Mouse (Mus musculus) cerebellum, adult 9-10 months (tissue): ENCODE measurements around the gene Scube3.

ENCODE experiments used
- DNase-seq: peaks from one replicate; pipeline ENCODE4 v3.0.0; 2022

The Scube3 gene

GRCm38 (mm10) chr17:28141771-28142699, at the start of gene Scube3:
Scube3 (plus strand) TSS chr17:28142141.
- no peak for DNase-seq

GRCm38 (mm10) chr17:28092297-28092696, 49.6 kb upstream of the Scube3 start:
- no peak for DNase-seq

GRCm38 (mm10) chr17:28093837-28094236, 48.1 kb upstream of the Scube3 start:
- DNase-seq, result no peak

- DNase-seq, result no peak
Observed at GRCm38 (mm10) chr17:28096418-28096817, 45.5 kb upstream of the Scube3 start.

- DNase-seq, result no peak
Observed at GRCm38 (mm10) chr17:28097308-28097707, 44.6 kb upstream of the Scube3 start.

- no peak for DNase-seq
Observed at GRCm38 (mm10) chr17:28099086-28099485, 42.9 kb upstream of the Scube3 start.

GRCm38 (mm10) chr17:28100669-28101068, 41.3 kb upstream of the Scube3 start:
- DNase-seq, result no peak

GRCm38 (mm10) chr17:28101284-28101887, 40.6 kb upstream of the Scube3 start:
- no peak for DNase-seq

GRCm38 (mm10) chr17:28101902-28102319, 40.0 kb upstream of the Scube3 start:
- DNase-seq, result no peak

- no peak for DNase-seq
Observed at GRCm38 (mm10) chr17:28104416-28104815, 37.5 kb upstream of the Scube3 start.

- no peak for DNase-seq
Observed at GRCm38 (mm10) chr17:28106352-28106751, 35.6 kb upstream of the Scube3 start.

GRCm38 (mm10) chr17:28107275-28107674, 34.7 kb upstream of the Scube3 start:
- no peak for DNase-seq

- no peak for DNase-seq
Observed at GRCm38 (mm10) chr17:28112266-28112665, 29.7 kb upstream of the Scube3 start.

GRCm38 (mm10) chr17:28116335-28116734, 25.6 kb upstream of the Scube3 start:
- no peak for DNase-seq

- DNase-seq, result peak; percentile 34
Observed at GRCm38 (mm10) chr17:28117451-28118209, 24.3 kb upstream of the Scube3 start.

- no peak for DNase-seq
Observed at GRCm38 (mm10) chr17:28120460-28120859, 21.5 kb upstream of the Scube3 start.

GRCm38 (mm10) chr17:28122949-28123348, 19.0 kb upstream of the Scube3 start:
- no peak for DNase-seq

GRCm38 (mm10) chr17:28123627-28124026, 18.3 kb upstream of the Scube3 start:
- DNase-seq, result no peak

GRCm38 (mm10) chr17:28124368-28124767, 17.6 kb upstream of the Scube3 start:
- no peak for DNase-seq

- no peak for DNase-seq
Observed at GRCm38 (mm10) chr17:28129796-28130195, 12.1 kb upstream of the Scube3 start.

- DNase-seq, result no peak
Observed at GRCm38 (mm10) chr17:28130391-28131125, 11.4 kb upstream of the Scube3 start.

GRCm38 (mm10) chr17:28131156-28131555, 10.8 kb upstream of the Scube3 start:
- DNase-seq, result no peak

GRCm38 (mm10) chr17:28133193-28133592, 8.7 kb upstream of the Scube3 start:
- DNase-seq, result peak; percentile 18
